Mouse (Mus musculus) embryonic facial prominence, embryonic 11.5 days (tissue): Measurements from ENCODE around the gene Tmprss4. TPM values are rescaled to one million over a fixed set of nuclear protein-coding genes. Genes with fewer than 3 reads are reported as not detected.

Source experiments
- ATAC-seq: fragments of 200-750 bp; cut with Nextera tagmentation; replicated peaks from 2 replicates; pipeline ENCODE4 v1.8.0; 2017; ENCODE audit warnings: low read depth; ENCODE audit not compliant: insufficient number of reproducible peaks, low FRiP score, low TSS enrichment
- DNase-seq: peaks from one replicate; pipeline ENCODE4 v3.0.0-alpha.2; 2015; ENCODE audit warnings: low spot score
- H3K27ac ChIP-seq: fragments of 300-500 bp; sonication (generic); replicated peaks from 2 replicates; pipeline ENCODE4 v1.5.1; 2014; ENCODE audit warnings: mild to moderate bottlenecking, low read depth, low read length, control low read depth
- H3K27me3 ChIP-seq: fragments of 300-500 bp; sonication (generic); 2 replicates; pipeline ENCODE4 v1.6.1; 2014; ENCODE audit warnings: mild to moderate bottlenecking, low read length, moderate library complexity, mixed read lengths; ENCODE audit not compliant: control insufficient read depth, insufficient read depth
- H3K36me3 ChIP-seq: fragments of 300-500 bp; sonication (generic); replicated peaks from 2 replicates; pipeline ENCODE4 v1.6.1; 2014; ENCODE audit warnings: low read depth, mild to moderate bottlenecking, low read length, moderate library complexity, mixed read lengths; ENCODE audit not compliant: control insufficient read depth, insufficient read depth
- H3K4me1 ChIP-seq: fragments of 300-500 bp; sonication (generic); 2 replicates; pipeline ENCODE4 v1.6.1; 2014; ENCODE audit warnings: low read length, mixed read lengths; ENCODE audit not compliant: control insufficient read depth, insufficient read depth
- H3K4me2 ChIP-seq: fragments of 300-500 bp; sonication (generic); 2 replicates; pipeline ENCODE4 v1.6.1; 2014; ENCODE audit warnings: low read depth, mild to moderate bottlenecking, control low read depth, low read length, moderate library complexity
- H3K4me3 ChIP-seq: fragments of 300-500 bp; sonication (generic); 2 replicates; pipeline ENCODE4 v1.5.1; 2014; ENCODE audit warnings: low read depth, low read length, control low read depth
- H3K9ac ChIP-seq: fragments of 300-500 bp; sonication (generic); replicated peaks from 2 replicates; pipeline ENCODE4 v1.6.1; 2014; ENCODE audit warnings: mild to moderate bottlenecking, control low read depth, low read length
- H3K9me3 ChIP-seq: fragments of 300-500 bp; sonication (generic); replicated peaks from 2 replicates; pipeline ENCODE4 v1.6.1; 2016; ENCODE audit warnings: mild to moderate bottlenecking, low read length, inconsistent platforms, mixed read lengths; ENCODE audit not compliant: control insufficient read depth
- WGBS: fragments of 180-500 bp; shearing (Covaris S2); extraction: QIAGEN DNeasy Blood & Tissue Kit; methylation state at CpG from one replicate; pipeline ENCODE4 v1.1.7; 2014; 5-methylcytosine and 5-hydroxymethylcytosine counted together
- polyA plus RNA-seq: library from polyadenylated mRNA; unstranded; fragments of >200 nt; fragmentation: Nextera tagmentation; extraction: Ambion mirVana; gene quantifications from 2 replicates; pipeline ENCODE4 v1.2.1, GENCODE M21; 2014

Gene Tmprss4
- polyA plus RNA-seq, 1 experiment from 2014 or later = not detected

GRCm38 (mm10) chr9:45195468-45195867, 8.4 kb downstream of the Tmprss4 start:
- no peak for ATAC-seq
- Histone ChIP-seq H3K9ac (no peak overlapping the region), H3K27ac (no peak overlapping the region)

GRCm38 (mm10) chr9:45189661-45190174, 14.2 kb downstream of the Tmprss4 start:
- 87% methylated on average over 4 of the region's 4 CpGs for WGBS
- no peaks in the 10 kb centered on the region for H3K36me3 ChIP-seq
- DNase-seq = no peak

More at GRCm38 (mm10) chr9:45195468-45195867, 8.4 kb downstream of the Tmprss4 start:
- DNase-seq = no peak
- Histone ChIP-seq H3K4me1 (no peaks in the 10 kb centered on the region), H3K4me2 (no peak overlapping the region), H3K27me3 (no peaks in the 10 kb centered on the region), H3K9me3 (no peaks in the 10 kb centered on the region), H3K4me3 (no peak overlapping the region), H3K36me3 (no peaks in the 10 kb centered on the region)
- 77% methylated on average over 4 of the region's 4 CpGs for WGBS

GRCm38 (mm10) chr9:45188570-45189563, 15.0 kb downstream of the Tmprss4 start:
- DNase-seq (no peak), ATAC-seq (no peak)
- Histone ChIP-seq H3K4me1 (no peaks in the 10 kb centered on the region), H3K4me2 (no peak overlapping the region), H3K9me3 (no peaks in the 10 kb centered on the region), H3K27ac (no peak overlapping the region), H3K36me3 (no peaks in the 10 kb centered on the region), H3K27me3 (no peaks in the 10 kb centered on the region), H3K9ac (no peak overlapping the region), H3K4me3 (no peak overlapping the region)
- WGBS = 89% methylated on average over 10 of the region's 10 CpGs

More at GRCm38 (mm10) chr9:45189661-45190174, 14.2 kb downstream of the Tmprss4 start:
- Histone ChIP-seq H3K27me3 (no peaks in the 10 kb centered on the region), H3K27ac (no peak overlapping the region), H3K4me2 (no peak overlapping the region), H3K9ac (no peak overlapping the region), H3K4me3 (no peak overlapping the region), H3K4me1 (no peaks in the 10 kb centered on the region), H3K9me3 (no peaks in the 10 kb centered on the region)
- ATAC-seq = no peak

GRCm38 (mm10) chr9:45185250-45185649, 18.6 kb downstream of the Tmprss4 start:
- H3K4me1 ChIP-seq = no peaks in the 10 kb centered on the region
- 72% methylated on average over 4 of the region's 4 CpGs for WGBS
- H3K27me3 ChIP-seq = no peaks in the 10 kb centered on the region
- H3K9me3 ChIP-seq = no peaks in the 10 kb centered on the region
- H3K36me3 ChIP-seq = no peaks in the 10 kb centered on the region
- DNase-seq (no peak), ATAC-seq (no peak)
- H3K27ac ChIP-seq = no peak overlapping the region
- H3K4me2 ChIP-seq = no peak overlapping the region
- no peak overlapping the region for H3K9ac ChIP-seq
- H3K4me3 ChIP-seq = no peak overlapping the region

GRCm38 (mm10) chr9:45183266-45183665, 20.6 kb downstream of the Tmprss4 start:
- H3K4me2 ChIP-seq = no peak overlapping the region
- H3K9ac ChIP-seq = no peak overlapping the region
- ATAC-seq = no peak
- 87% methylated on average over 6 of the region's 6 CpGs for WGBS
- no peaks in the 10 kb centered on the region for H3K27me3 ChIP-seq
- no peak overlapping the region for H3K4me3 ChIP-seq
- no peaks in the 10 kb centered on the region for H3K36me3 ChIP-seq
- H3K9me3 ChIP-seq = no peaks in the 10 kb centered on the region
- H3K27ac ChIP-seq = no peak overlapping the region
- no peak for DNase-seq
- no peaks in the 10 kb centered on the region for H3K4me1 ChIP-seq

GRCm38 (mm10) chr9:45182521-45182920, 21.4 kb downstream of the Tmprss4 start:
- Histone ChIP-seq H3K9me3 (no peaks in the 10 kb centered on the region), H3K36me3 (no peaks in the 10 kb centered on the region), H3K4me3 (no peak overlapping the region), H3K4me1 (no peaks in the 10 kb centered on the region), H3K27ac (no peak overlapping the region), H3K9ac (no peak overlapping the region), H3K4me2 (no peak overlapping the region), H3K27me3 (no peaks in the 10 kb centered on the region)
- WGBS = 65% methylated on average over 3 of the region's 3 CpGs
- DNase-seq = no peak
- no peak for ATAC-seq

- no peaks in the 10 kb centered on the region for H3K4me1 ChIP-seq
- H3K9me3 ChIP-seq = no peaks in the 10 kb centered on the region
- H3K9ac ChIP-seq = no peak within 1 kb of the TSS
- ATAC-seq (no peak), DNase-seq (no peak)
- no peak within 1 kb of the TSS for H3K4me3 ChIP-seq
- H3K36me3 ChIP-seq = no peaks in the 10 kb centered on the region
- WGBS = 21% methylated on average over 2 of the region's 2 CpGs
- H3K27ac ChIP-seq = no peak within 1 kb of the TSS
- no peaks in the 10 kb centered on the region for H3K27me3 ChIP-seq
- no peak within 1 kb of the TSS for H3K4me2 ChIP-seq
These were observed 22.1 kb downstream of the Tmprss4 start, which contains the start of gene BC049352 for GRCm38 (mm10) chr9:45181770-45182169. BC049352 (plus strand) TSS chr9:45182007.

- H3K27ac ChIP-seq = no peak overlapping the region
- H3K36me3 ChIP-seq = no peaks in the 10 kb centered on the region
- H3K9ac ChIP-seq = no peak overlapping the region
- no peaks in the 10 kb centered on the region for H3K4me1 ChIP-seq
- no peak overlapping the region for H3K4me3 ChIP-seq
- no peaks in the 10 kb centered on the region for H3K27me3 ChIP-seq
- H3K9me3 ChIP-seq = no peaks in the 10 kb centered on the region
- DNase-seq (no peak), ATAC-seq (no peak)
- 79% methylated on average over 5 of the region's 5 CpGs for WGBS
- H3K4me2 ChIP-seq = no peak overlapping the region
These were observed 24.6 kb downstream of the Tmprss4 start for GRCm38 (mm10) chr9:45179282-45179681.
